Mouse (Mus musculus): ENCODE results near the gene Mrpl24. TPM values are rescaled to one million over a fixed set of nuclear protein-coding genes. Genes with fewer than 3 reads are reported as not detected.
A peak's percentile ranks its signal among the peaks of the same experiment; 100 is the strongest.

Mrpl24 gene
- polyA plus RNA-seq, 1 experiment from 2014 or later, result 50.3 TPM

GRCm38 (mm10) chr3:87947811-87948199 lies 28.5 kb downstream of the Mrpl24 start:
- no peaks in the 10 kb centered on the region for H3K36me3 ChIP-seq (replicated peaks; ENCODE audit: insufficient read depth, low read length)
- H3K4me2 ChIP-seq (ENCODE audit: low read depth, low read length), result peak overlapping the region; percentile 26; the same call in 1 of the 2 replicates
- H3K4me3 ChIP-seq (ENCODE audit: low read depth, low read length), result peak overlapping the region; percentile 5; the same call in 1 of the 2 replicates
- 3% methylated on average over 17 of the region's 17 CpGs for WGBS (ENCODE audit: insufficient replicate concordance)
- no peak overlapping the region for H3K27ac ChIP-seq (ENCODE audit: low read depth)
- peaks cover 67% of the 10 kb centered on the region for H3K27me3 ChIP-seq (ENCODE audit: insufficient read depth, low read length)
- no peak for TF ChIP-seq EP300 (IDR thresholded peaks at IDR 0.05; ENCODE audit: low read depth)
- no peak for TF ChIP-seq CTCF (IDR thresholded peaks at IDR 0.05; ENCODE audit: low read depth)
- DNase-seq, result no peak
- H3K9me3 ChIP-seq (ENCODE audit: low read length), result no peaks in the 10 kb centered on the region
- H3K9ac ChIP-seq (replicated peaks), result no peak overlapping the region; the same call in 1 of the 2 replicates
- ATAC-seq, result no peak
- H3K4me1 ChIP-seq (ENCODE audit: insufficient read depth), result peaks cover 11% of the 10 kb centered on the region

- no peak within 1 kb of the TSS for H3K27ac ChIP-seq (ENCODE audit: low read depth)
- DNase-seq, result no peak
- TF ChIP-seq CTCF (IDR thresholded peaks at IDR 0.05; ENCODE audit: low read depth) (no peak), EP300 (IDR thresholded peaks at IDR 0.05; ENCODE audit: low read depth) (no peak)
- H3K4me3 ChIP-seq (ENCODE audit: low read depth, low read length), result peak within 1 kb of the TSS; percentile 19; the same call in 1 of the 2 replicates
- WGBS (ENCODE audit: insufficient replicate concordance), result 4% methylated on average over 35 of the region's 35 CpGs
- no peak within 1 kb of the TSS; the same call in 1 of the 2 replicates for H3K9ac ChIP-seq (replicated peaks)
- no peaks in the 10 kb centered on the region for H3K36me3 ChIP-seq (replicated peaks; ENCODE audit: insufficient read depth, low read length)
- ATAC-seq, result no peak
- no peaks in the 10 kb centered on the region for H3K9me3 ChIP-seq (ENCODE audit: low read length)
- H3K4me2 ChIP-seq (ENCODE audit: low read depth, low read length), result peak within 1 kb of the TSS; percentile 26; the same call in 1 of the 2 replicates
- H3K4me1 ChIP-seq (ENCODE audit: insufficient read depth), result peaks cover 11% of the 10 kb centered on the region
- H3K27me3 ChIP-seq (ENCODE audit: insufficient read depth, low read length), result peaks cover 75% of the 10 kb centered on the region
Observed at GRCm38 (mm10) chr3:87948378-87949265, 29.3 kb downstream of the Mrpl24 start, which contains the start of gene Crabp2. Gene Crabp2, plus strand, starts transcription at chr3:87948666.

- H3K27me3 ChIP-seq (ENCODE audit: insufficient read depth, low read length), result peaks cover 80% of the 10 kb centered on the region
- no peaks in the 10 kb centered on the region for H3K36me3 ChIP-seq (replicated peaks; ENCODE audit: insufficient read depth, low read length)
- H3K4me2 ChIP-seq (ENCODE audit: low read depth, low read length), result no peak overlapping the region
- no peak overlapping the region for H3K4me3 ChIP-seq (ENCODE audit: low read depth, low read length)
- H3K4me1 ChIP-seq (ENCODE audit: insufficient read depth), result peaks cover 11% of the 10 kb centered on the region
- no peak overlapping the region for H3K9ac ChIP-seq (replicated peaks)
- H3K9me3 ChIP-seq (ENCODE audit: low read length), result no peaks in the 10 kb centered on the region
- ATAC-seq (no peak), DNase-seq (no peak)
- no peak for TF ChIP-seq CTCF (IDR thresholded peaks at IDR 0.05; ENCODE audit: low read depth)
- no peak for TF ChIP-seq EP300 (IDR thresholded peaks at IDR 0.05; ENCODE audit: low read depth)
- no peak overlapping the region for H3K27ac ChIP-seq (ENCODE audit: low read depth)
- WGBS (ENCODE audit: insufficient replicate concordance), result 17% methylated on average over 16 of the region's 16 CpGs
Observed at GRCm38 (mm10) chr3:87949266-87949954, 30.1 kb downstream of the Mrpl24 start.

GRCm38 (mm10) chr3:87949955-87950515 lies 30.7 kb downstream of the Mrpl24 start:
- TF ChIP-seq CTCF (IDR thresholded peaks at IDR 0.05; ENCODE audit: low read depth) (no peak), EP300 (IDR thresholded peaks at IDR 0.05; ENCODE audit: low read depth) (no peak)
- H3K36me3 ChIP-seq (replicated peaks; ENCODE audit: insufficient read depth, low read length), result no peaks in the 10 kb centered on the region
- H3K4me1 ChIP-seq (ENCODE audit: insufficient read depth), result peaks cover 11% of the 10 kb centered on the region
- 12% methylated on average over 13 of the region's 13 CpGs for WGBS (ENCODE audit: insufficient replicate concordance)
- DNase-seq, result no peak
- ATAC-seq, result no peak
- no peaks in the 10 kb centered on the region for H3K9me3 ChIP-seq (ENCODE audit: low read length)
- no peak overlapping the region for H3K4me2 ChIP-seq (ENCODE audit: low read depth, low read length)
- H3K4me3 ChIP-seq (ENCODE audit: low read depth, low read length), result no peak overlapping the region
- H3K9ac ChIP-seq (replicated peaks), result no peak overlapping the region
- no peak overlapping the region for H3K27ac ChIP-seq (ENCODE audit: low read depth)
- H3K27me3 ChIP-seq (ENCODE audit: insufficient read depth, low read length), result peaks cover 80% of the 10 kb centered on the region

- Histone ChIP-seq H3K4me1 (ENCODE audit: insufficient read depth) (peaks cover 11% of the 10 kb centered on the region), H3K27ac (ENCODE audit: low read depth) (no peak overlapping the region), H3K27me3 (ENCODE audit: insufficient read depth, low read length) (peaks cover 67% of the 10 kb centered on the region), H3K9ac (replicated peaks) (no peak overlapping the region), H3K36me3 (replicated peaks; ENCODE audit: insufficient read depth, low read length) (no peaks in the 10 kb centered on the region), H3K4me3 (ENCODE audit: low read depth, low read length) (0 out of 2 replicates have a peak overlapping the region, but pooled peaks have one; percentile 4), H3K4me2 (ENCODE audit: low read depth, low read length) (0 out of 2 replicates have a peak overlapping the region, but pooled peaks have one; percentile 47), H3K9me3 (ENCODE audit: low read length) (no peaks in the 10 kb centered on the region)
- DNase-seq, result no peak
- no peak for TF ChIP-seq CTCF (IDR thresholded peaks at IDR 0.05; ENCODE audit: low read depth)
- TF ChIP-seq EP300 (IDR thresholded peaks at IDR 0.05; ENCODE audit: low read depth), result no peak
- WGBS (ENCODE audit: insufficient replicate concordance), result 10% methylated on average over 12 of the region's 12 CpGs
- no peak for ATAC-seq
Observed at GRCm38 (mm10) chr3:87951946-87952345, 32.6 kb downstream of the Mrpl24 start.

Measured in liver, postnatal 0 days (tissue).